Mouse (Mus musculus) liver, adult 2 months (tissue): ENCODE results near the gene Cybc1. TPM values are rescaled to one million over a fixed set of nuclear protein-coding genes. Genes with fewer than 3 reads are reported as not detected.

Experiments used
- DNase-seq: peaks from one replicate; pipeline ENCODE4 v3.0.0-alpha.2; 2011; ENCODE audit warnings: low read depth, low spot score; ENCODE audit errors: extremely low read depth
- H3K27ac ChIP-seq: fragments of 200-500 bp; replicated peaks from 2 replicates; pipeline ENCODE4 v1.5.1; 2012; ENCODE audit warnings: low read depth, mild to moderate bottlenecking, control low read depth, inconsistent platforms, low read length; ENCODE audit not compliant: insufficient read depth
- H3K27me3 ChIP-seq: fragments of 200-500 bp; 2 replicates; pipeline ENCODE4 v1.6.1; 2012; ENCODE audit warnings: mild to moderate bottlenecking, moderate library complexity, low read length, inconsistent platforms; ENCODE audit not compliant: control insufficient read depth, insufficient read depth
- H3K36me3 ChIP-seq: fragments of 200-500 bp; 2 replicates; pipeline ENCODE4 v1.6.1; 2012; ENCODE audit warnings: low read length, inconsistent platforms; ENCODE audit not compliant: control insufficient read depth, insufficient read depth
- H3K4me1 ChIP-seq: fragments of 200-500 bp; 2 replicates; pipeline ENCODE4 v1.6.1; 2011; ENCODE audit warnings: low read length; ENCODE audit not compliant: control insufficient read depth, insufficient read depth
- H3K4me3 ChIP-seq: fragments of 200-500 bp; 2 replicates; pipeline ENCODE4 v1.5.1; 2011; ENCODE audit warnings: low read depth, mild to moderate bottlenecking, control low read depth, low read length, moderate library complexity; ENCODE audit not compliant: insufficient read depth
- H3K79me2 ChIP-seq: fragments of 200-500 bp; 2 replicates; pipeline ENCODE4 v1.6.1; 2012; ENCODE audit warnings: inconsistent platforms, mild to moderate bottlenecking, low read length, moderate library complexity; ENCODE audit not compliant: control insufficient read depth, insufficient read depth
- H3K9ac ChIP-seq: fragments of 200-500 bp; 2 replicates; pipeline ENCODE4 v1.6.1; 2012; ENCODE audit warnings: low read depth, mild to moderate bottlenecking, control low read depth, inconsistent platforms, low read length
- CTCF ChIP-seq: fragments of 200-500 bp; IDR thresholded peaks from 2 replicates; pipeline ENCODE4 v1.5.1; 2011; ENCODE audit warnings: low read depth, low read length, control low read depth
- POLR2A ChIP-seq: fragments of 200-500 bp; IDR thresholded peaks from 2 replicates; pipeline ENCODE4 v1.6.1; 2011; ENCODE audit warnings: low read length, control low read depth; ENCODE audit not compliant: insufficient read depth; ENCODE audit errors: extremely low read depth
- WGBS: fragments of 180-500 bp; shearing (Covaris S2); methylation state at CpG from one replicate; pipeline ENCODE4 v1.1.7; 2018; 5-methylcytosine and 5-hydroxymethylcytosine counted together
- polyA plus RNA-seq: library from polyadenylated mRNA; depleted of rRNA; stranded (reverse); fragments of >200 nt; gene quantifications from 2 replicates; pipeline ENCODE4 v1.2.3, GENCODE M21; 2012
- total RNA-seq: library from RNA; depleted of rRNA; stranded (reverse); fragments of >200 nt; gene quantifications from 2 replicates; pipeline ENCODE4 v1.2.3, GENCODE M21; 2014

The Cybc1 gene
- total and polyA plus RNA-seq, 2 experiments, result 8.0 to 10.9 TPM

- peak overlapping the region; percentile 86; the same call in 1 of the 2 replicates for H3K27ac ChIP-seq
- H3K4me1 ChIP-seq, result peaks cover 2% of the 10 kb centered on the region; the same call in 1 of the 2 replicates
- H3K36me3 ChIP-seq, result peaks cover 11% of the 10 kb centered on the region
- peak; percentile 36 for DNase-seq
- no peak overlapping the region for H3K4me3 ChIP-seq
- no peaks in the 10 kb centered on the region; the same call in 1 of the 2 replicates for H3K79me2 ChIP-seq
- no peaks in the 10 kb centered on the region for H3K27me3 ChIP-seq
- 30% methylated on average over 9 of the region's 9 CpGs for WGBS
- H3K9ac ChIP-seq, result no peak overlapping the region
- peak; percentile 70 for TF ChIP-seq CTCF
- TF ChIP-seq POLR2A, result no peak
Measured at GRCm38 (mm10) chr11:121235475-121236238, 6.5 kb upstream of the Cybc1 start.

- Histone ChIP-seq H3K27ac (no peak overlapping the region), H3K79me2 (no peaks in the 10 kb centered on the region; the same call in 1 of the 2 replicates), H3K4me3 (no peak overlapping the region), H3K27me3 (no peaks in the 10 kb centered on the region), H3K36me3 (no peaks in the 10 kb centered on the region), H3K4me1 (peaks cover 5% of the 10 kb centered on the region; the same call in 1 of the 2 replicates), H3K9ac (no peak overlapping the region)
- TF ChIP-seq POLR2A (no peak), CTCF (no peak)
- DNase-seq, result no peak
- 79% methylated on average over 4 of the region's 4 CpGs for WGBS
Measured at GRCm38 (mm10) chr11:121232706-121233105, 3.6 kb upstream of the Cybc1 start.

DNA sequence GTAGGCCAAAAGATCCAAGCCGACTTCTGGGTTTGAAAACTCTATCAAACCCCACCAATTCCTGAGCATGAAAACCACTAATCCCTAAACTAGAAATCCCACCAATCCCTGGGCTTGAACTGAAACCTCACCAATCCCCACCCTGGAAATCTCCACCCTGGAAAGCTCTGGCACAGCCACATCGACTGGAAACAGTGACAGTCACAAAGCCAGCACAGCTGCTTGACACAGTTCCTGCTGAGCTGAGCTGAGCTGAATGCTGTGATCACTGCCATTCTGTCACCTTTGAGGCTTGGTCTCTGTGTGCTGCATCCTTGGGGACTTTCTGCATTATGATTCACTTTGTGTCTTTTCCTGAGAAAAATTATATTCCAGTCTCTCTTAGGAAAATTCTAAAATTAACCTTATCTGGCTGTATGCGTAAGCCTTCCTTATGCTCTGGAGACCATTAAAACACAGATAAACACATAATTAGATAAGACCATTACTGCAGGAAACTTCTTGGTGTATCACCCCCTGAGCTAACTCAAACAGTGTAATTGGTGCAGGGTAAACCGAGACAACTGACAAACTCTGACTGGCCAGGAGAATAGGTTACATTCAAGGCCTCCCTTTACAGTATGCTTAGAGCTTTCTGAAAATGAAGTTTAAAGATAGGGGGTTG, 2.6 kb upstream of the Cybc1 start:
- TF ChIP-seq POLR2A, result no peak
- Histone ChIP-seq H3K4me3 (no peak overlapping the region), H3K4me1 (peaks cover 5% of the 10 kb centered on the region; the same call in 1 of the 2 replicates), H3K27ac (no peak overlapping the region), H3K9ac (no peak overlapping the region), H3K79me2 (no peaks in the 10 kb centered on the region; the same call in 1 of the 2 replicates), H3K27me3 (no peaks in the 10 kb centered on the region), H3K36me3 (no peaks in the 10 kb centered on the region)
- no peak for DNase-seq
- WGBS, result 65% methylated on average over 4 of the region's 4 CpGs

DNA sequence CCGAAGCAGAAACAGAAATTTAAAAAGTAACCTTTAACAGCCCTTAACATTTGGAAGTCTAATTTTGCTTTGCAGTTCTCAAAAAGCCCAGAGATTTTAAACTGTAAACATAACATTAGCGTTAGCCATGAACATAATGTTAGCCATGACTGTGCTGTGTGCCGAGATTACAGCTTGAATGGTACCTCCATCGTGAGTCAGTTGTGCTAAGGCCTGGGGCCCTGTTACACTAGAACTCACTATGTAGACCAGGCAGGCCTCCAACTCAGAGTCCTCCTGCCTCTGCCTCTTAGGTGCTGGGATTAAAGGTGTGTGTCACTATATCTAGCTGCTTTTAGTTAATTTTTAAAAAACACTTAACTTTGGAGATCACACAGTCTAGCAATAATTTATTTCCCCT, 2.1 kb upstream of the Cybc1 start:
- H3K27ac ChIP-seq, result no peak overlapping the region

GRCm38 (mm10) chr11:121228129-121229017, 749 bp downstream of the Cybc1 start:
- peak overlapping the region; percentile 70 for H3K27ac ChIP-seq
- peak overlapping the region; percentile 79 for H3K9ac ChIP-seq
- no peaks in the 10 kb centered on the region; the same call in 1 of the 2 replicates for H3K79me2 ChIP-seq
- H3K4me1 ChIP-seq, result peaks cover 5% of the 10 kb centered on the region; the same call in 1 of the 2 replicates
- H3K4me3 ChIP-seq, result peak overlapping the region; percentile 77
- no peaks in the 10 kb centered on the region for H3K27me3 ChIP-seq
- 21% methylated on average over 21 of the region's 21 CpGs for WGBS
- DNase-seq, result no peak
- peaks cover 5% of the 10 kb centered on the region; the same call in 1 of the 2 replicates for H3K36me3 ChIP-seq
- TF ChIP-seq POLR2A, result no peak
- TF ChIP-seq CTCF, result no peak

More for the DNA sequence above, 2.1 kb upstream of the Cybc1 start:
- H3K4me3 ChIP-seq, result no peak overlapping the region
- peaks cover 5% of the 10 kb centered on the region; the same call in 1 of the 2 replicates for H3K4me1 ChIP-seq
- no peak for DNase-seq
- WGBS, result 78% methylated on average over 4 of the region's 4 CpGs
- no peaks in the 10 kb centered on the region; the same call in 1 of the 2 replicates for H3K79me2 ChIP-seq
- H3K36me3 ChIP-seq, result no peaks in the 10 kb centered on the region
- TF ChIP-seq CTCF (no peak), POLR2A (no peak)
- no peaks in the 10 kb centered on the region for H3K27me3 ChIP-seq
- H3K9ac ChIP-seq, result no peak overlapping the region
